Mouse (Mus musculus) urinary bladder, postnatal 25 days (tissue): Measurements from ENCODE around the gene Stk11ip.
A peak's percentile ranks its signal among the peaks of the same experiment; 100 is the strongest.

ENCODE experiments used
- DNase-seq: peaks from one replicate; pipeline ENCODE4 v3.0.0; 2022; ENCODE audit warnings: low spot score

Gene Stk11ip

GRCm38 (mm10) chr1:75504256-75505045, 16.9 kb upstream of the Stk11ip start:
- no peak for DNase-seq

GRCm38 (mm10) chr1:75505159-75505955, 16.0 kb upstream of the Stk11ip start:
- DNase-seq = peak; percentile 61

- peak; percentile 57 for DNase-seq
Measured at GRCm38 (mm10) chr1:75505956-75506831, 15.1 kb upstream of the Stk11ip start, which contains the start of gene Obsl1. Gene Obsl1 (minus strand): TSS chr1:75506452.

- no peak for DNase-seq
Measured at GRCm38 (mm10) chr1:75507006-75507405, 14.3 kb upstream of the Stk11ip start, which contains the start of gene Inha. Gene Inha (plus strand): TSS chr1:75507077.

- no peak for DNase-seq
Measured at GRCm38 (mm10) chr1:75509586-75509985, 11.7 kb upstream of the Stk11ip start.

- DNase-seq = no peak
Measured at GRCm38 (mm10) chr1:75510154-75510553, 11.2 kb upstream of the Stk11ip start.

- DNase-seq = no peak
Measured at GRCm38 (mm10) chr1:75511437-75512210, 9.7 kb upstream of the Stk11ip start.

GRCm38 (mm10) chr1:75512550-75512949, 8.8 kb upstream of the Stk11ip start:
- no peak for DNase-seq

GRCm38 (mm10) chr1:75516703-75517380, 4.5 kb upstream of the Stk11ip start:
- DNase-seq = no peak

- no peak for DNase-seq
Measured at GRCm38 (mm10) chr1:75517984-75518383, 3.3 kb upstream of the Stk11ip start.

GRCm38 (mm10) chr1:75518427-75518826, 2.9 kb upstream of the Stk11ip start:
- no peak for DNase-seq

GRCm38 (mm10) chr1:75519576-75519975, 1.8 kb upstream of the Stk11ip start:
- DNase-seq = no peak

- no peak for DNase-seq
Measured at GRCm38 (mm10) chr1:75524679-75525078, 3.4 kb downstream of the Stk11ip start.

GRCm38 (mm10) chr1:75530546-75530945, 9.2 kb downstream of the Stk11ip start:
- no peak for DNase-seq

- no peak for DNase-seq
Measured at GRCm38 (mm10) chr1:75532280-75533172, 11.2 kb downstream of the Stk11ip start.

GRCm38 (mm10) chr1:75533325-75534252, 12.3 kb downstream of the Stk11ip start:
- DNase-seq = no peak

GRCm38 (mm10) chr1:75537587-75537986, 16.3 kb downstream of the Stk11ip start:
- no peak for DNase-seq

- no peak for DNase-seq
Measured at GRCm38 (mm10) chr1:75538597-75539190, 17.4 kb downstream of the Stk11ip start.
